17 mouse cellular contexts compared by ENCODE assay signal in genomic region chr4:140485442-140485841, GRCm38 (mm10).
"Had no signal": no experiment of that assay in that cellular context is flagged by ENCODE, and none has a peak within 500 bp of the region (broad histone marks: within the 10 kb centered on the region; RNA-seq: fewer than 3 reads in every experiment).

No protein-coding gene starts in this region.

- H3K9me3 ChIP-seq: megakaryocyte, embryonic 14.5 days; midbrain, embryonic 13.5 days; midbrain, embryonic 15.5 days; neural tube, embryonic 12.5 days had no signal

- H3K27me3 ChIP-seq: neural tube, embryonic 12.5 days had no signal

- H3K36me3 ChIP-seq: midbrain, embryonic 13.5 days; midbrain, embryonic 15.5 days; neural tube, embryonic 12.5 days had no signal

- ATAC-seq: midbrain, embryonic 13.5 days; midbrain, embryonic 15.5 days had no signal

- H3K9ac ChIP-seq: lung, embryonic 14.5 days; midbrain, embryonic 13.5 days; midbrain, embryonic 15.5 days; neural tube, embryonic 12.5 days had no signal

- H3K4me2 ChIP-seq: lung, embryonic 14.5 days; midbrain, embryonic 11.5 days; midbrain, embryonic 13.5 days; midbrain, embryonic 15.5 days; neural tube, embryonic 12.5 days had no signal

- H3K4me1 ChIP-seq: megakaryocyte, embryonic 14.5 days; midbrain, embryonic 15.5 days had no signal

- H3K4me3 ChIP-seq: megakaryocyte, embryonic 14.5 days; midbrain, embryonic 13.5 days; midbrain, embryonic 15.5 days; neural tube, embryonic 12.5 days had no signal

- H3K27ac ChIP-seq: midbrain, embryonic 13.5 days; midbrain, embryonic 15.5 days; neural tube, embryonic 12.5 days had no signal

- DNase-seq: lung, adult 18-20 months; lung, embryonic 14.5 days; lung, postnatal 10 days; lung, postnatal 4 days; retina, postnatal 1 day; right cerebral cortex, adult 18-20 months; right cerebral cortex, postnatal 25 days; right cerebral cortex, postnatal 4 days; spleen, adult 18-20 months; thymus, adult 18-20 months; thymus, postnatal 14 days; thymus, postnatal 36 days had no signal
